11 mouse cellular contexts compared by ENCODE assay signal in genomic region chr17:88764136-88764485, GRCm38 (mm10). TPM values are rescaled to one million over a fixed set of nuclear protein-coding genes. Genes with fewer than 3 reads are reported as not detected.
A peak's percentile ranks its signal among the peaks of the same experiment; 100 is the strongest.
DNase-seq lines count a peak whose midpoint lies in the region; ATAC-seq and TF ChIP-seq lines count a peak whose summit lies in the region.
"Had no signal": no experiment of that assay in that cellular context is flagged by ENCODE, and none has a peak within 500 bp of the region (broad histone marks: within the 10 kb centered on the region; RNA-seq: fewer than 3 reads in every experiment).

No protein-coding gene starts in this region.

- H3K27ac ChIP-seq in ES-Bruce4 (ENCODE audit: insufficient read depth, low read length): no peak overlapping the region
- H3K27ac ChIP-seq in ES-E14 (ENCODE audit: insufficient read depth, low read depth, low read length, poor library complexity, severe bottlenecking): no peak overlapping the region
- 0 out of 2 replicates have a peak overlapping the region, but pooled peaks have one; percentile 27 for H3K27ac ChIP-seq in forebrain, embryonic 15.5 days (replicated peaks)
- no peak overlapping the region for H3K27ac ChIP-seq in midbrain, embryonic 13.5 days
- H3K27ac ChIP-seq: embryonic facial prominence, embryonic 15.5 days had no signal

- no peak overlapping the region for H3K4me2 ChIP-seq in forebrain, embryonic 15.5 days (replicated peaks)
- no peak overlapping the region for H3K4me2 ChIP-seq in midbrain, embryonic 13.5 days (replicated peaks)
- H3K4me2 ChIP-seq: embryonic facial prominence, embryonic 15.5 days had no signal

- no peak overlapping the region for H3K4me3 ChIP-seq in ES-Bruce4 (ENCODE audit: low read depth, low read length)
- no peak overlapping the region for H3K4me3 ChIP-seq in ES-E14 (ENCODE audit: insufficient read depth in 1 of 2, low read depth in 1 of 2, low read length in 2 of 2, poor library complexity in 1 of 2, severe bottlenecking in 1 of 2)
- H3K4me3 ChIP-seq in forebrain, embryonic 15.5 days: no peak overlapping the region
- H3K4me3 ChIP-seq in midbrain, embryonic 13.5 days (replicated peaks): no peak overlapping the region
- H3K4me3 ChIP-seq: embryonic facial prominence, embryonic 15.5 days had no signal

- H3K36me3 ChIP-seq in ES-Bruce4 (ENCODE audit: control insufficient read depth, insufficient read depth, low read length, poor library complexity, severe bottlenecking) (no peaks in the 10 kb centered on the region), ES-E14 (ENCODE audit: control insufficient read depth, insufficient read depth, low read length, poor library complexity, severe bottlenecking) (no peaks in the 10 kb centered on the region)
- H3K36me3 ChIP-seq in forebrain, embryonic 15.5 days: no peaks in the 10 kb centered on the region
- no peaks in the 10 kb centered on the region for H3K36me3 ChIP-seq in midbrain, embryonic 13.5 days
- H3K36me3 ChIP-seq: embryonic facial prominence, embryonic 15.5 days had no signal

- H3K9ac ChIP-seq in ES-Bruce4 (ENCODE audit: low read depth, poor library complexity, severe bottlenecking): no peak overlapping the region
- H3K9ac ChIP-seq in ES-E14 (ENCODE audit: insufficient read depth, low read depth, low read length, poor library complexity, severe bottlenecking): no peak overlapping the region
- no peak overlapping the region for H3K9ac ChIP-seq in forebrain, embryonic 15.5 days (replicated peaks)
- H3K9ac ChIP-seq in midbrain, embryonic 13.5 days (replicated peaks): no peak overlapping the region
- H3K9ac ChIP-seq: embryonic facial prominence, embryonic 15.5 days had no signal

- in situ Hi-C loops in ES-E14 (cut with MboI; ENCODE audit: low sequenced_read_pairs in 2 of 2, unreplicated experiment in 2 of 2): no loop called here

- TF ChIP-seq EP300 in ES-Bruce4 (IDR thresholded peaks at IDR 0.05; ENCODE audit: insufficient read depth, low read depth, low read length): peak; percentile 58; the same call in 1 of the 2 replicates

- no peaks in the 10 kb centered on the region for H3K4me1 ChIP-seq in ES-Bruce4 (ENCODE audit: control insufficient read depth, insufficient read depth, low read length)
- no peaks in the 10 kb centered on the region; a peak in 1 of 4 replicates for H3K4me1 ChIP-seq in ES-E14 (ENCODE audit: control insufficient read depth in 2 of 2, insufficient read depth in 2 of 2, low read length in 2 of 2, poor library complexity in 1 of 2)
- H3K4me1 ChIP-seq in forebrain, embryonic 15.5 days: peaks cover 23% of the 10 kb centered on the region
- peaks cover 27% of the 10 kb centered on the region for H3K4me1 ChIP-seq in midbrain, embryonic 13.5 days (replicated peaks)
- H3K4me1 ChIP-seq: embryonic facial prominence, embryonic 15.5 days had no signal

- no peaks in the 10 kb centered on the region for H3K9me3 ChIP-seq in ES-Bruce4 (replicated peaks; ENCODE audit: control insufficient read depth, insufficient read depth, low read length, poor library complexity, severe bottlenecking)
- H3K9me3 ChIP-seq in ES-E14 (ENCODE audit: control insufficient read depth, insufficient read depth, low read depth, low read length): no peaks in the 10 kb centered on the region
- no peaks in the 10 kb centered on the region for H3K9me3 ChIP-seq in forebrain, embryonic 15.5 days
- no peaks in the 10 kb centered on the region for H3K9me3 ChIP-seq in midbrain, embryonic 13.5 days
- H3K9me3 ChIP-seq: embryonic facial prominence, embryonic 15.5 days had no signal

- peaks cover 2% of the 10 kb centered on the region for H3K27me3 ChIP-seq in ES-Bruce4 (ENCODE audit: control insufficient read depth, insufficient read depth, low read length, poor library complexity, severe bottlenecking)
- H3K27me3 ChIP-seq in forebrain, embryonic 15.5 days: peaks cover 4% of the 10 kb centered on the region; the same call in 1 of the 2 replicates
- H3K27me3 ChIP-seq in midbrain, embryonic 13.5 days: peaks cover 52% of the 10 kb centered on the region
- H3K27me3 ChIP-seq: embryonic facial prominence, embryonic 15.5 days had no signal

- 5% methylated on average over 3 of the region's 3 CpGs for WGBS in forebrain, embryonic 15.5 days
- whole genome bisulfite sequencing in midbrain, embryonic 13.5 days: 17% methylated on average over 3 of the region's 3 CpGs

- DNase-seq in ES-E14 (ENCODE audit: low read depth, low spot score): peak; percentile 34
- no peak for DNase-seq in left cerebral cortex, adult 9 months (ENCODE audit: low spot score in 2 of 2)
- no peak for DNase-seq in adrenal gland, adult (ENCODE audit: inconsistent age in 2 of 2, low spot score in 1 of 2)
- DNase-seq in right cerebral cortex, postnatal 36 days (ENCODE audit: low spot score in 2 of 2): no peak
- DNase-seq: spleen, adult 18-20 months had no signal

- peak; percentile 94 for ATAC-seq in forebrain, embryonic 15.5 days (replicated peaks)
- peak; percentile 92 for ATAC-seq in midbrain, embryonic 13.5 days
- ATAC-seq: intestine, postnatal 0 days had no signal

- TF ChIP-seq CTCF in ES-Bruce4 (IDR thresholded peaks at IDR 0.05; ENCODE audit: low read depth, low read length): no peak

- no peak for TF ChIP-seq POLR2A in ES-Bruce4 (IDR thresholded peaks at IDR 0.05; ENCODE audit: insufficient read depth, low read length)

TF ChIP-seq in ES-E14, 5 proteins besides CTCF, POLR2A, EP300 and RAD21:
- no peak for TF ChIP-seq ZNF384 (IDR thresholded peaks at IDR 0.05; ENCODE audit: low read depth, low read length)
- TF ChIP-seq HCFC1 (IDR thresholded peaks at IDR 0.05; ENCODE audit: borderline replicate concordance, insufficient read depth, low read length): no peak
- no peak for TF ChIP-seq MAFK (IDR thresholded peaks at IDR 0.05; ENCODE audit: insufficient read depth, low read depth, low read length)
- TF ChIP-seq ZC3H11A (IDR thresholded peaks at IDR 0.05; ENCODE audit: borderline replicate concordance, low read depth, low read length): no peak
- no peak for TF ChIP-seq CHD2 (IDR thresholded peaks at IDR 0.05; ENCODE audit: low read depth, low read length)

RNA-seq across cellular contexts. Expression of gene Lhcgr, which starts 27.7 kb away (rescaled TPM):
- 0.12 TPM in 1 of 2 replicates, not detected in the other for polyA plus RNA-seq in ES-Bruce4 (2011; ENCODE audit: insufficient read depth, insufficient read length, low read depth, missing spikeins)
- total RNA-seq in ES-E14 (2012; rRNA removed): not detected in 2 replicates
- polyA plus RNA-seq in forebrain, embryonic 15.5 days (2015; fragmentation: Nextera tagmentation; extraction: Ambion mirVana): 0.95 and 1.5 TPM in 2 replicates
- polyA plus RNA-seq in midbrain, embryonic 13.5 days (2015; fragmentation: Nextera tagmentation; extraction: Ambion mirVana): 0.39 and 0.42 TPM in 2 replicates
- total RNA-seq: granulocyte monocyte progenitor cell, adult 5-6 weeks had no signal
- polyA plus RNA-seq: embryonic facial prominence, embryonic 15.5 days; intestine, postnatal 0 days had no signal
